Mouse (Mus musculus): ENCODE results near the gene Edar. TPM values are rescaled to one million over a fixed set of nuclear protein-coding genes. Genes with fewer than 3 reads are reported as not detected.

The Edar gene
- total and polyA plus RNA-seq, 2 experiments = under 0.01 to 0.05 TPM

- Histone ChIP-seq H3K4me3 (ENCODE audit: insufficient read depth, low read depth, low read length) (no peak overlapping the region), H3K36me3 (ENCODE audit: control insufficient read depth, insufficient read depth, low read length) (no peaks in the 10 kb centered on the region), H3K9ac (ENCODE audit: low read depth, low read length) (no peak overlapping the region), H3K27me3 (ENCODE audit: control insufficient read depth, insufficient read depth, low read length) (no peaks in the 10 kb centered on the region; the same call in 1 of the 2 replicates), H3K27ac (replicated peaks; ENCODE audit: insufficient read depth, low read depth, low read length) (no peak overlapping the region), H3K79me2 (ENCODE audit: control insufficient read depth, insufficient read depth, low read length) (no peaks in the 10 kb centered on the region), H3K4me1 (ENCODE audit: control insufficient read depth, insufficient read depth, low read length) (no peaks in the 10 kb centered on the region)
- WGBS = 69% methylated on average over 10 of the region's 10 CpGs
- no peak for DNase-seq (ENCODE audit: extremely low read depth, low read depth, low spot score)
- TF ChIP-seq CTCF (IDR thresholded peaks at IDR 0.05; ENCODE audit: low read depth, low read length) (no peak), POLR2A (IDR thresholded peaks at IDR 0.05; ENCODE audit: extremely low read depth, insufficient read depth, low read length) (no peak)
These were observed 2.7 kb downstream of the Edar start for GRCm38 (mm10) chr10:58672557-58673277.

- H3K27me3 ChIP-seq (ENCODE audit: control insufficient read depth, insufficient read depth, low read length) = no peaks in the 10 kb centered on the region
- H3K79me2 ChIP-seq (ENCODE audit: control insufficient read depth, insufficient read depth, low read length) = no peaks in the 10 kb centered on the region
- TF ChIP-seq POLR2A (IDR thresholded peaks at IDR 0.05; ENCODE audit: extremely low read depth, insufficient read depth, low read length) (no peak), CTCF (IDR thresholded peaks at IDR 0.05; ENCODE audit: low read depth, low read length) (no peak)
- DNase-seq (ENCODE audit: extremely low read depth, low read depth, low spot score) = no peak
- H3K4me1 ChIP-seq (ENCODE audit: control insufficient read depth, insufficient read depth, low read length) = no peaks in the 10 kb centered on the region
- no peak overlapping the region for H3K4me3 ChIP-seq (ENCODE audit: insufficient read depth, low read depth, low read length)
- H3K27ac ChIP-seq (replicated peaks; ENCODE audit: insufficient read depth, low read depth, low read length) = no peak overlapping the region
- WGBS = 81% methylated on average over 5 of the region's 5 CpGs
- no peak overlapping the region for H3K9ac ChIP-seq (ENCODE audit: low read depth, low read length)
- no peaks in the 10 kb centered on the region for H3K36me3 ChIP-seq (ENCODE audit: control insufficient read depth, insufficient read depth, low read length)
These were observed 11.6 kb downstream of the Edar start for GRCm38 (mm10) chr10:58663868-58664267.

- no peak for DNase-seq (ENCODE audit: extremely low read depth, low read depth, low spot score)
These were observed 12.0 kb downstream of the Edar start for GRCm38 (mm10) chr10:58663417-58663816.

GRCm38 (mm10) chr10:58659268-58659986, 16.0 kb downstream of the Edar start:
- no peaks in the 10 kb centered on the region for H3K27me3 ChIP-seq (ENCODE audit: control insufficient read depth, insufficient read depth, low read length)
- H3K36me3 ChIP-seq (ENCODE audit: control insufficient read depth, insufficient read depth, low read length) = no peaks in the 10 kb centered on the region
- H3K79me2 ChIP-seq (ENCODE audit: control insufficient read depth, insufficient read depth, low read length) = no peaks in the 10 kb centered on the region
- no peak overlapping the region for H3K9ac ChIP-seq (ENCODE audit: low read depth, low read length)
- TF ChIP-seq POLR2A (IDR thresholded peaks at IDR 0.05; ENCODE audit: extremely low read depth, insufficient read depth, low read length) (no peak), CTCF (IDR thresholded peaks at IDR 0.05; ENCODE audit: low read depth, low read length) (no peak)
- WGBS = 62% methylated on average over 11 of the region's 11 CpGs
- H3K4me1 ChIP-seq (ENCODE audit: control insufficient read depth, insufficient read depth, low read length) = no peaks in the 10 kb centered on the region
- no peak overlapping the region for H3K4me3 ChIP-seq (ENCODE audit: insufficient read depth, low read depth, low read length)
- H3K27ac ChIP-seq (replicated peaks; ENCODE audit: insufficient read depth, low read depth, low read length) = no peak overlapping the region
- no peak for DNase-seq (ENCODE audit: extremely low read depth, low read depth, low spot score)

More at GRCm38 (mm10) chr10:58663417-58663816, 12.0 kb downstream of the Edar start:
- no peak overlapping the region for H3K4me3 ChIP-seq (ENCODE audit: insufficient read depth, low read depth, low read length)
- no peaks in the 10 kb centered on the region for H3K36me3 ChIP-seq (ENCODE audit: control insufficient read depth, insufficient read depth, low read length)
- TF ChIP-seq CTCF (IDR thresholded peaks at IDR 0.05; ENCODE audit: low read depth, low read length) (no peak), POLR2A (IDR thresholded peaks at IDR 0.05; ENCODE audit: extremely low read depth, insufficient read depth, low read length) (no peak)
- no peak overlapping the region for H3K9ac ChIP-seq (ENCODE audit: low read depth, low read length)
- WGBS = 88% methylated on average over 6 of the region's 6 CpGs
- H3K27ac ChIP-seq (replicated peaks; ENCODE audit: insufficient read depth, low read depth, low read length) = no peak overlapping the region
- H3K79me2 ChIP-seq (ENCODE audit: control insufficient read depth, insufficient read depth, low read length) = no peaks in the 10 kb centered on the region
- no peaks in the 10 kb centered on the region for H3K4me1 ChIP-seq (ENCODE audit: control insufficient read depth, insufficient read depth, low read length)
- H3K27me3 ChIP-seq (ENCODE audit: control insufficient read depth, insufficient read depth, low read length) = no peaks in the 10 kb centered on the region

GRCm38 (mm10) chr10:58657731-58658130, 17.7 kb downstream of the Edar start:
- no peaks in the 10 kb centered on the region for H3K27me3 ChIP-seq (ENCODE audit: control insufficient read depth, insufficient read depth, low read length)
- DNase-seq (ENCODE audit: extremely low read depth, low read depth, low spot score) = no peak
- H3K27ac ChIP-seq (replicated peaks; ENCODE audit: insufficient read depth, low read depth, low read length) = no peak overlapping the region
- H3K9ac ChIP-seq (ENCODE audit: low read depth, low read length) = no peak overlapping the region
- H3K36me3 ChIP-seq (ENCODE audit: control insufficient read depth, insufficient read depth, low read length) = no peaks in the 10 kb centered on the region
- no peak overlapping the region for H3K4me3 ChIP-seq (ENCODE audit: insufficient read depth, low read depth, low read length)
- no peak for TF ChIP-seq POLR2A (IDR thresholded peaks at IDR 0.05; ENCODE audit: extremely low read depth, insufficient read depth, low read length)
- TF ChIP-seq CTCF (IDR thresholded peaks at IDR 0.05; ENCODE audit: low read depth, low read length) = no peak
- H3K4me1 ChIP-seq (ENCODE audit: control insufficient read depth, insufficient read depth, low read length) = no peaks in the 10 kb centered on the region
- WGBS = 21% methylated on average over 2 of the region's 2 CpGs
- H3K79me2 ChIP-seq (ENCODE audit: control insufficient read depth, insufficient read depth, low read length) = no peaks in the 10 kb centered on the region

GRCm38 (mm10) chr10:58653679-58654078, 21.8 kb downstream of the Edar start:
- no peaks in the 10 kb centered on the region for H3K36me3 ChIP-seq (ENCODE audit: control insufficient read depth, insufficient read depth, low read length)
- DNase-seq (ENCODE audit: extremely low read depth, low read depth, low spot score) = no peak
- TF ChIP-seq CTCF (IDR thresholded peaks at IDR 0.05; ENCODE audit: low read depth, low read length) (no peak), POLR2A (IDR thresholded peaks at IDR 0.05; ENCODE audit: extremely low read depth, insufficient read depth, low read length) (no peak)
- no peak overlapping the region for H3K4me3 ChIP-seq (ENCODE audit: insufficient read depth, low read depth, low read length)
- H3K79me2 ChIP-seq (ENCODE audit: control insufficient read depth, insufficient read depth, low read length) = no peaks in the 10 kb centered on the region
- H3K27me3 ChIP-seq (ENCODE audit: control insufficient read depth, insufficient read depth, low read length) = no peaks in the 10 kb centered on the region; the same call in 1 of the 2 replicates
- no peak overlapping the region for H3K27ac ChIP-seq (replicated peaks; ENCODE audit: insufficient read depth, low read depth, low read length)
- WGBS = 86% methylated on average over 3 of the region's 3 CpGs
- no peak overlapping the region for H3K9ac ChIP-seq (ENCODE audit: low read depth, low read length)
- H3K4me1 ChIP-seq (ENCODE audit: control insufficient read depth, insufficient read depth, low read length) = no peaks in the 10 kb centered on the region

Data from liver, adult 2 months (tissue).